Mouse (Mus musculus) MN1 (cell line): ENCODE results near the gene Rassf4.
"Not testable (repeated sequence)": the region's sequence is repeated elsewhere in the genome, so short reads cannot be mapped to it uniquely, and the experiment has no call there.

Source experiments
- DNase-seq: peaks from one replicate; pipeline ENCODE4 v3.0.0-alpha.2; 2016; ENCODE audit warnings: low spot score

Gene Rassf4

GRCm38 (mm10) chr6:116635251-116636180, 38.2 kb downstream of the Rassf4 start:
- no peak for DNase-seq

GRCm38 (mm10) chr6:116633741-116634695, 39.7 kb downstream of the Rassf4 start:
- no peak for DNase-seq

- peak; percentile 62 for DNase-seq
Observed at GRCm38 (mm10) chr6:116632129-116632528, 41.6 kb downstream of the Rassf4 start.

- peak; percentile 52 for DNase-seq
Observed at GRCm38 (mm10) chr6:116629766-116630165, 44.0 kb downstream of the Rassf4 start.

GRCm38 (mm10) chr6:116628539-116629171, 45.1 kb downstream of the Rassf4 start, which contains the start of gene Zfp422:
Gene Zfp422 (minus strand): TSS chr6:116628999.
- peak; percentile 75 for DNase-seq

GRCm38 (mm10) chr6:116628095-116628494, 45.7 kb downstream of the Rassf4 start:
- no peak for DNase-seq

GRCm38 (mm10) chr6:116626417-116626816, 47.3 kb downstream of the Rassf4 start:
- DNase-seq = not testable (repeated sequence)

- DNase-seq = no peak
Observed at GRCm38 (mm10) chr6:116621318-116622023, 52.3 kb downstream of the Rassf4 start.

GRCm38 (mm10) chr6:116618073-116618472, 55.7 kb downstream of the Rassf4 start:
- no peak for DNase-seq

- no peak for DNase-seq
Observed at GRCm38 (mm10) chr6:116615719-116616118, 58.0 kb downstream of the Rassf4 start.

- DNase-seq = no peak
Observed at GRCm38 (mm10) chr6:116607230-116607629, 66.5 kb downstream of the Rassf4 start.

GRCm38 (mm10) chr6:116600969-116601368, 72.8 kb downstream of the Rassf4 start:
- not testable (repeated sequence) for DNase-seq

- DNase-seq = no peak
Observed at GRCm38 (mm10) chr6:116584095-116584494, 89.7 kb downstream of the Rassf4 start, which contains the start of gene Olfr215. Gene Olfr215 (minus strand): TSS chr6:116584195.
